Mouse (Mus musculus) E14TG2a.4 (cell line): ENCODE results near the gene Dnah9.

ENCODE experiments used
- H3K27me3 ChIP-seq: 2 replicates; pipeline ENCODE4 v1.6.1; 2014; ENCODE audit warnings: low read length, control low read depth; ENCODE audit not compliant: insufficient read depth
- H3K36me3 ChIP-seq: 2 replicates; pipeline ENCODE4 v1.6.1; 2014; ENCODE audit warnings: low read length, control low read depth; ENCODE audit not compliant: insufficient read depth
- H3K4me1 ChIP-seq: replicated peaks from 2 replicates; pipeline ENCODE4 v1.6.1; 2014; ENCODE audit warnings: low read depth, low read length, control low read depth
- H3K4me3 ChIP-seq: replicated peaks from 2 replicates; pipeline ENCODE4 v1.5.1; 2014; ENCODE audit warnings: mild to moderate bottlenecking, low read length
- H3K9me3 ChIP-seq: 2 replicates; pipeline ENCODE4 v1.6.1; 2014; ENCODE audit warnings: low read length, control low read depth
- CTCF ChIP-seq: conservative IDR thresholded peaks from 2 replicates; pipeline ENCODE4 v1.5.1; 2014; ENCODE audit warnings: low read length
- NANOG ChIP-seq: IDR thresholded peaks from 2 replicates; pipeline ENCODE4 v1.6.1; 2014; ENCODE audit warnings: borderline replicate concordance, low read length, mixed read lengths
- POU5F1 ChIP-seq: IDR thresholded peaks from 2 replicates; pipeline ENCODE4 v1.6.1; 2014; ENCODE audit warnings: low read length, borderline replicate concordance

Dnah9 gene

DNA sequence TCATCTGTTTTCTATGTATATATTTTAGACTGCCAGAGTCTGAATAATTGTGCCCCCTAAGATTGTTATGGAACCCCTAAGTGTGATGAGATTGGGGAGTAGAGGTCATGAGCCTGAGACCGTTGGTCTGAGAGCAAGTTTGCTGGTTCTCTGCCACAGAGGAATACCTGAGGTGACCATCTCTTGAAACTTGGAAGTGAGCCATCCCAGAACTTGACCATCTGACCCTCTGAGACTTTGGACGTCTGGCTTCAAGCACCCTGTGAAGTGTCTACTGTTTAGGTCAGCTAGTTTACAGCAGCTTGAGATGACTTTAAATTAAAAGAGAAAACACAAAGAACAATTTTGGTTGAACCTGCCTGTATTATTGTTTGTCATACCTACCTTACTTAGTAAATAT, 125.8 kb downstream of the Dnah9 start:
- Histone ChIP-seq H3K9me3 (no peaks in the 10 kb centered on the region), H3K4me1 (no peaks in the 10 kb centered on the region), H3K4me3 (no peak overlapping the region), H3K36me3 (no peaks in the 10 kb centered on the region), H3K27me3 (no peaks in the 10 kb centered on the region)
- TF ChIP-seq NANOG (no peak), POU5F1 (no peak), CTCF (no peak)

DNA sequence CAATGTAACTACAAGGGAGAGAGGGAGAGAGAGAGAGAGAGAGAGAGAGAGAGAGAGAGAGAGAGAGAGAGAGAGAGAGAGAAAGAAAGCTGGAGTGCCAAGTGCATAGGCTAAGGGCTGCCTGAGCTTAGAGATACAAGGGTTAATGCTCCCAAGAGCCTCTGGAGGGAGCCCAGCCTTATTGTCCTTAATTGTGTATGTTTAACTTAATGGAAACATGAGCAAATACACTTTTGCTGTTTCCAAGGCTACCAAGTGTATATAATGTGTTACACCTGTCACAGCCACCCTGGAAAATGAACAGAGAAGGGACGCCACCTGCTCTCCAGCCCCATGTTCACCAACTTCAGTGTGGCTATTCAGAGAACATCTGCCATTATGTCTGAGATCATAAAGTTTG, 142.6 kb downstream of the Dnah9 start:
- Histone ChIP-seq H3K4me1 (no peaks in the 10 kb centered on the region), H3K4me3 (no peak overlapping the region), H3K36me3 (no peaks in the 10 kb centered on the region), H3K27me3 (no peaks in the 10 kb centered on the region), H3K9me3 (no peaks in the 10 kb centered on the region)
- no peak for TF ChIP-seq NANOG
- TF ChIP-seq CTCF: no peak
- TF ChIP-seq POU5F1: no peak

DNA sequence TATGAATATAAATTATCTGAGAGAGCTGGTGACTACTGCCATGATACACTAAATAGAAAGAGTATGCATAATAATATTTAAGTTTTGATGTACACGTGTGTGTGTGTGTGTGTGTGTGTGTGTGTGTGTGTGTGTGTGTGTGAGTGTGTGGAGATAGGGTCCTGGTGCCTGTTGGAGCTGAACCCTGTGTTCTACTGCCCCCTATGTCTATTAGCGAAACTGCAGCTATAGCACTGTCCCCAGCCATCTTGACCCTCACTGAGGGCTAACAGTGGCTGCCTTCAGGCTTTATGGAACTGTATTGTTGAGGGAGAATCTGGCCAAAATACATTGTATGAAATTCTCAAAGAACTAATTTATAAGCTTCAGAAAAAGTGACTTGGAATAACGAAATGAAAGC, 192.5 kb downstream of the Dnah9 start:
- no peaks in the 10 kb centered on the region for H3K9me3 ChIP-seq
- no peaks in the 10 kb centered on the region for H3K4me1 ChIP-seq
- H3K4me3 ChIP-seq: no peak overlapping the region
- TF ChIP-seq CTCF (peak; percentile 32), POU5F1 (no peak)
- H3K36me3 ChIP-seq: no peaks in the 10 kb centered on the region
- H3K27me3 ChIP-seq: no peaks in the 10 kb centered on the region

DNA sequence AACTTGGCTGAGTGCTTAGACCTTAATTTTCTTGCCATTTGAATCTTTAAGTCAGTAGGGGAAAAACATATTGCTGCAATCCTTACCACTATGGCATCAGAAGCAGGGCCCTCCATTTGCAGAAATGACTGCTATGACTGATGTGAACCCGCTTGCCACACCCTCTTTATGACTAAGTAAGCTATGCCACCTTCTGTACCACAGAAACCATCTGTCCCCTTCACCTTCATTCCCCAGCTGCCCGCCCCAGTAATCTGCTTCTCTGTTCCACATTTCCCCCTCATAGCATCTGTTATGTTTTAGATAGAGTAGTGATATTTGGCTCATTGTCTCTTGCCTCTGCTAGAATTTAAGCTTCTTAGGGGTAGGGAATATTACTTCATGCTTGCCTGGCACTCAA, 237.6 kb downstream of the Dnah9 start:
- no peaks in the 10 kb centered on the region for H3K36me3 ChIP-seq
- TF ChIP-seq NANOG (no peak), CTCF (no peak), POU5F1 (no peak)

DNA sequence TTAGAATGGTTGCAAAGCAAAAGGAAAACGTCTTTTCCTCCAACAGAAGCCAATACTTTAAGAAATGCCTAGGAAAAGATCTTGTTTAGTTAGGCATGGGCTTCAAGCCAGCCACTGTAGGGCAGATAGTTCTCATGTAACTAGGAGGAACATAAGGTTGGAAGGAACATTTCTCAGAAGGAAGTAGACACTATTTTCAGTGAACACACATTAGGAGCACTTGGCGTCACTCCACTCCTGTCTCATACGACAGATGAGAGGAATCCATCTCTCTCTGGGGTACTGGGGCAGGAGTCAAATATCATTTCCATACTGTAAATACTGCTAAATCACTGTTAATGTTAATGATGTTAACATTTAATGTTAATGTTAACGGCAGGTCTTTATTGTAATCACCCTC, 238.0 kb downstream of the Dnah9 start:
- Histone ChIP-seq H3K4me3 (no peak overlapping the region), H3K9me3 (no peaks in the 10 kb centered on the region), H3K4me1 (no peaks in the 10 kb centered on the region), H3K27me3 (no peaks in the 10 kb centered on the region), H3K36me3 (no peaks in the 10 kb centered on the region)
- TF ChIP-seq CTCF: no peak
- no peak for TF ChIP-seq NANOG
- no peak for TF ChIP-seq POU5F1

More for the DNA sequence above, 237.6 kb downstream of the Dnah9 start:
- no peaks in the 10 kb centered on the region for H3K27me3 ChIP-seq
- no peak overlapping the region for H3K4me3 ChIP-seq
- no peaks in the 10 kb centered on the region for H3K9me3 ChIP-seq
- no peaks in the 10 kb centered on the region for H3K4me1 ChIP-seq

DNA sequence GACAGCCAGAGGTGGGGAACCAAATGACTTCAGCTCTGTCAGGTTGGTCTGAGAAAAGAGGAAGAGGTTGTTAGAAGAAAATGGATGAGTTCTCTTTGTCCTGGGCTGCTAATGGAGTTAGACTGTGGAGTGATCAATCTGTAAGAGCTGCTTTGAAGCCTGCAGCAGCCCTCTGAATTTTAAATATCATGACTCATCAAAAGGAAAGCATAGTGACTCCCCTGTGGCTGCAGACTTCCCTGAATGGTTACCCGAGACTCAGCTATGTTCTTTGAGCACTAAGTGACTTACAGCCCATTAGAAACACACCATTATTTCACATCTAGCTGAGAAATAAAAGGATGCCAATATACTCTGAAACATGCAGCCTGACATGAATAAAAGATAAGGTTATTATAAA, 240.4 kb downstream of the Dnah9 start:
- Histone ChIP-seq H3K36me3 (no peaks in the 10 kb centered on the region), H3K9me3 (no peaks in the 10 kb centered on the region), H3K4me1 (no peaks in the 10 kb centered on the region), H3K27me3 (no peaks in the 10 kb centered on the region), H3K4me3 (no peak overlapping the region)
- TF ChIP-seq NANOG (no peak), POU5F1 (no peak), CTCF (no peak)

DNA sequence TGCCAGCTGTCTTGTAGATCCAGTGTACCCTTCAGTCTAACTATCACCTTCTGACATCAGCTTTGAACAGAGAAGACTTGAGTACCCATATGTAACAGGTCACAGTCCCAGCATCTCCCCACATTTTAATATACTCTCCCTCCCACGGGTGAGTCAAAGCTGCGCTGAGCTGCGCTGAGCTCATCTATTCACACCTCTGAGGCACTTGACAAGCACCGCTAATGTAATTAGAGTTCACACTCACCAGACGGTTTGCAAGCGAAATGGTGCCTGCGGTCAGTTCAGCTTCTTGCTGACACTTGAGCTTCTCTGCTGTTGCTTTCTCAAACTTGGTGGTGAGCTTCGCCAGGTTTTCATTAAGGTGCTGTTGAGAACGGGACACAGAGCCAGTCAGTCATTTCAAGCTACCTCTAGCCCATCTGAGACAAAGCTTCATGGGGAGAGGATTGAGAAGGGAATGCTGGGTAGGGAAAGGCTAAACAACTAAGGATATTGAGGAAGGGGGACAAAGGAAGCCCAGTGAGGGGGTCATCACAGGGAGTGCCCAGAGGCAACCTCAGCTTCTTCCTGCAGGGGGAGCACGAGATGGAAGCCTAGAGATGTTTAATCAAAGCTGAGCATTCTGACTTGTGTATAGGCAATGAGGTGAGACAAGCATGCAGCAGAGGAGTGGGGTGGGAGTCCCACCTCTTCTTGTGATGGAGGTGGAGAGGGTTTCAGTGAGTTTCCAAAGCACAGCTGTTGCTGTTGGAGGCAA, 249.7 kb downstream of the Dnah9 start:
- no peaks in the 10 kb centered on the region for H3K9me3 ChIP-seq
- no peaks in the 10 kb centered on the region for H3K36me3 ChIP-seq
- H3K4me1 ChIP-seq: no peaks in the 10 kb centered on the region
- no peak overlapping the region for H3K4me3 ChIP-seq
- H3K27me3 ChIP-seq: no peaks in the 10 kb centered on the region
- TF ChIP-seq NANOG (no peak), CTCF (peak; percentile 21; the same call in 1 of the 2 replicates)

DNA sequence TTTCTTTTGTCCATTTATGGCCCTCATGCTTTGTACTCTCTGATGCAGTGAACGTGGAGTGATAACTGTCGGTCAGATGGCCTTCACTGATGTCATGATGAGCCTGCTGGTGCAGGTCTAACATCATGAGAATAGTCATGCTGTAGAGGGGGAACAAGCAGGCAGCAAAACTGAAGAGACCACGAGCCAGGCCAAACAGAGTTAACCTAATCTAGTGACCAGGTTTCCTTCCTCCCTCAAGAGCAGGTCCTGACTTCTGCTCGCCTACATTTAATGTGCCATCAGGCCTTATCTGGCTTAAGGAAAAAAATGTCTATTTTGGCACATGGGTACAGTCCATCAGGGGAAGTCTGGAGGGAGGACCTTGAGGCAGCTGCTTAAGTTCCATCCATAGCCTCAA, 259.2 kb downstream of the Dnah9 start:
- TF ChIP-seq POU5F1 (no peak), NANOG (no peak), CTCF (no peak)
- H3K27me3 ChIP-seq: no peaks in the 10 kb centered on the region
- H3K4me1 ChIP-seq: no peaks in the 10 kb centered on the region
- no peak overlapping the region for H3K4me3 ChIP-seq
- H3K36me3 ChIP-seq: no peaks in the 10 kb centered on the region
- no peaks in the 10 kb centered on the region for H3K9me3 ChIP-seq

DNA sequence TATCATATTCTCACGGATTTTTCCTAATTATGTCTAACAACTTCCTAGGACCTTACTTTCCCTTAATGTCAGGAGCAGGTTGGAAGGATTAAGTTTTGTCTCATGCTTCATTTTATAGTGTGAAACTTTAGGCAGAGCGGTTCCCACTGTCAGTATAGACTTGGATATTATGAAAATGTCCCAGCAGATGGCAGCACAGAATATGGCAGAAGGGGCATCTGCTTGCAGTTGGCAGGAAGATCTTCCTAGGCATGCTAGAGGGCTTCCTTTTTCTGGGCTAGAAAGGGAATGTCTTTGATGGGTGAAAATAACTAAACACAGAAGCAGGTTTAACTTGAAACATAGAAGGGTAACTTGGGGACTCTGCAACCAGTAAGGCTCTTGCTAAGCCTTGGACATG, 262.9 kb downstream of the Dnah9 start:
- H3K4me3 ChIP-seq: no peak overlapping the region
- H3K4me1 ChIP-seq: no peaks in the 10 kb centered on the region
- TF ChIP-seq NANOG (no peak), CTCF (no peak), POU5F1 (no peak)
- H3K9me3 ChIP-seq: no peaks in the 10 kb centered on the region
- no peaks in the 10 kb centered on the region for H3K27me3 ChIP-seq
- no peaks in the 10 kb centered on the region for H3K36me3 ChIP-seq
